Mouse (Mus musculus): ENCODE measurements around the gene Gpc5. TPM values are rescaled to one million over a fixed set of nuclear protein-coding genes. Genes with fewer than 3 reads are reported as not detected.
A peak's percentile ranks its signal among the peaks of the same experiment; 100 is the strongest.

The Gpc5 gene
- total and polyA plus RNA-seq, 2 experiments from 2014 or later: 8.2 to 8.7 TPM

GRCm38 (mm10) chr14:115339084-115339483 is 247.1 kb downstream of the Gpc5 start:
- Histone ChIP-seq H3K27ac (ENCODE audit: low read depth, low read length) (no peak overlapping the region), H3K4me3 (ENCODE audit: low read depth, low read length) (no peak overlapping the region), H3K9me3 (ENCODE audit: low read length) (no peaks in the 10 kb centered on the region), H3K36me3 (ENCODE audit: insufficient read depth) (no peaks in the 10 kb centered on the region), H3K9ac (no peak overlapping the region), H3K27me3 (ENCODE audit: insufficient read depth, low read length) (no peaks in the 10 kb centered on the region), H3K4me1 (ENCODE audit: insufficient read depth) (no peaks in the 10 kb centered on the region), H3K4me2 (ENCODE audit: low read depth) (no peak overlapping the region)
- no peak for DNase-seq
- WGBS: 89% methylated on average over 3 of the region's 3 CpGs
- TF ChIP-seq CTCF (IDR thresholded peaks at IDR 0.05; ENCODE audit: low read depth): no peak
- no peak for ATAC-seq

- Histone ChIP-seq H3K9ac (no peak overlapping the region), H3K4me3 (ENCODE audit: low read depth, low read length) (no peak overlapping the region), H3K36me3 (ENCODE audit: insufficient read depth) (no peaks in the 10 kb centered on the region), H3K9me3 (ENCODE audit: low read length) (no peaks in the 10 kb centered on the region), H3K27ac (ENCODE audit: low read depth, low read length) (no peak overlapping the region), H3K4me2 (ENCODE audit: low read depth) (no peak overlapping the region), H3K4me1 (ENCODE audit: insufficient read depth) (no peaks in the 10 kb centered on the region), H3K27me3 (ENCODE audit: insufficient read depth, low read length) (no peaks in the 10 kb centered on the region)
- ATAC-seq (no peak), DNase-seq (no peak)
- WGBS: 84% methylated on average over 2 of the region's 2 CpGs
- no peak for TF ChIP-seq CTCF (IDR thresholded peaks at IDR 0.05; ENCODE audit: low read depth)
Measured at GRCm38 (mm10) chr14:115342597-115342996, 250.6 kb downstream of the Gpc5 start.

GRCm38 (mm10) chr14:115349448-115349847 is 257.4 kb downstream of the Gpc5 start:
- no peak overlapping the region for H3K4me3 ChIP-seq (ENCODE audit: low read depth, low read length)
- no peak overlapping the region for H3K27ac ChIP-seq (ENCODE audit: low read depth, low read length)
- no peaks in the 10 kb centered on the region for H3K36me3 ChIP-seq (ENCODE audit: insufficient read depth)
- H3K27me3 ChIP-seq (ENCODE audit: insufficient read depth, low read length): no peaks in the 10 kb centered on the region
- no peak overlapping the region for H3K9ac ChIP-seq
- no peaks in the 10 kb centered on the region for H3K4me1 ChIP-seq (ENCODE audit: insufficient read depth)
- DNase-seq (no peak), ATAC-seq (no peak)
- no peaks in the 10 kb centered on the region for H3K9me3 ChIP-seq (ENCODE audit: low read length)
- no peak for TF ChIP-seq CTCF (IDR thresholded peaks at IDR 0.05; ENCODE audit: low read depth)
- no peak overlapping the region for H3K4me2 ChIP-seq (ENCODE audit: low read depth)
- 27% methylated on average over 3 of the region's 3 CpGs for WGBS

GRCm38 (mm10) chr14:115365320-115365935 is 273.4 kb downstream of the Gpc5 start:
- no peak for TF ChIP-seq CTCF (IDR thresholded peaks at IDR 0.05; ENCODE audit: low read depth)
- Histone ChIP-seq H3K36me3 (ENCODE audit: insufficient read depth) (no peaks in the 10 kb centered on the region), H3K9ac (no peak overlapping the region), H3K4me3 (ENCODE audit: low read depth, low read length) (no peak overlapping the region), H3K27me3 (ENCODE audit: insufficient read depth, low read length) (no peaks in the 10 kb centered on the region), H3K27ac (ENCODE audit: low read depth, low read length) (no peak overlapping the region), H3K4me2 (ENCODE audit: low read depth) (no peak overlapping the region), H3K4me1 (ENCODE audit: insufficient read depth) (no peaks in the 10 kb centered on the region), H3K9me3 (ENCODE audit: low read length) (no peaks in the 10 kb centered on the region)
- ATAC-seq (no peak), DNase-seq (no peak)
- WGBS: 92% methylated on average over 3 of the region's 3 CpGs

- no peak overlapping the region for H3K9ac ChIP-seq
- no peaks in the 10 kb centered on the region for H3K9me3 ChIP-seq (ENCODE audit: low read length)
- no peaks in the 10 kb centered on the region for H3K27me3 ChIP-seq (ENCODE audit: insufficient read depth, low read length)
- DNase-seq: no peak
- H3K4me1 ChIP-seq (ENCODE audit: insufficient read depth): no peaks in the 10 kb centered on the region
- WGBS: 56% methylated on average over 15 of the region's 15 CpGs
- TF ChIP-seq CTCF (IDR thresholded peaks at IDR 0.05; ENCODE audit: low read depth): no peak
- no peak for ATAC-seq
- H3K27ac ChIP-seq (ENCODE audit: low read depth, low read length): no peak overlapping the region
- H3K36me3 ChIP-seq (ENCODE audit: insufficient read depth): no peaks in the 10 kb centered on the region
- H3K4me3 ChIP-seq (ENCODE audit: low read depth, low read length): no peak overlapping the region
- no peak overlapping the region for H3K4me2 ChIP-seq (ENCODE audit: low read depth)
Measured at GRCm38 (mm10) chr14:115369611-115370167, 277.7 kb downstream of the Gpc5 start.

- WGBS: 33% methylated on average over 1 of the region's 1 CpGs
- Histone ChIP-seq H3K4me2 (ENCODE audit: low read depth) (no peak overlapping the region), H3K9me3 (ENCODE audit: low read length) (no peaks in the 10 kb centered on the region), H3K36me3 (ENCODE audit: insufficient read depth) (no peaks in the 10 kb centered on the region), H3K27me3 (ENCODE audit: insufficient read depth, low read length) (no peaks in the 10 kb centered on the region), H3K4me1 (ENCODE audit: insufficient read depth) (no peaks in the 10 kb centered on the region), H3K4me3 (ENCODE audit: low read depth, low read length) (no peak overlapping the region), H3K9ac (no peak overlapping the region), H3K27ac (ENCODE audit: low read depth, low read length) (no peak overlapping the region)
- ATAC-seq (no peak), DNase-seq (no peak)
- TF ChIP-seq CTCF (IDR thresholded peaks at IDR 0.05; ENCODE audit: low read depth): peak; percentile 17; the same call in 1 of the 2 replicates
Measured at GRCm38 (mm10) chr14:115371131-115371530, 279.1 kb downstream of the Gpc5 start.

- no peak for ATAC-seq
- no peak overlapping the region for H3K27ac ChIP-seq (ENCODE audit: low read depth, low read length)
- H3K4me2 ChIP-seq (ENCODE audit: low read depth): no peak overlapping the region
Measured at GRCm38 (mm10) chr14:115391831-115392230, 299.8 kb downstream of the Gpc5 start.

More at GRCm38 (mm10) chr14:115391831-115392230, 299.8 kb downstream of the Gpc5 start:
- no peaks in the 10 kb centered on the region for H3K4me1 ChIP-seq (ENCODE audit: insufficient read depth)
- no peak for TF ChIP-seq CTCF (IDR thresholded peaks at IDR 0.05; ENCODE audit: low read depth)
- H3K27me3 ChIP-seq (ENCODE audit: insufficient read depth, low read length): no peaks in the 10 kb centered on the region
- H3K36me3 ChIP-seq (ENCODE audit: insufficient read depth): no peaks in the 10 kb centered on the region
- 80% methylated on average over 3 of the region's 3 CpGs for WGBS
- DNase-seq: no peak
- H3K9me3 ChIP-seq (ENCODE audit: low read length): no peaks in the 10 kb centered on the region
- no peak overlapping the region for H3K9ac ChIP-seq
- no peak overlapping the region for H3K4me3 ChIP-seq (ENCODE audit: low read depth, low read length)

Measured in forebrain, postnatal 0 days (tissue).